Mouse (Mus musculus): ENCODE results near the gene Ttc9c.

Gene Ttc9c

DNA sequence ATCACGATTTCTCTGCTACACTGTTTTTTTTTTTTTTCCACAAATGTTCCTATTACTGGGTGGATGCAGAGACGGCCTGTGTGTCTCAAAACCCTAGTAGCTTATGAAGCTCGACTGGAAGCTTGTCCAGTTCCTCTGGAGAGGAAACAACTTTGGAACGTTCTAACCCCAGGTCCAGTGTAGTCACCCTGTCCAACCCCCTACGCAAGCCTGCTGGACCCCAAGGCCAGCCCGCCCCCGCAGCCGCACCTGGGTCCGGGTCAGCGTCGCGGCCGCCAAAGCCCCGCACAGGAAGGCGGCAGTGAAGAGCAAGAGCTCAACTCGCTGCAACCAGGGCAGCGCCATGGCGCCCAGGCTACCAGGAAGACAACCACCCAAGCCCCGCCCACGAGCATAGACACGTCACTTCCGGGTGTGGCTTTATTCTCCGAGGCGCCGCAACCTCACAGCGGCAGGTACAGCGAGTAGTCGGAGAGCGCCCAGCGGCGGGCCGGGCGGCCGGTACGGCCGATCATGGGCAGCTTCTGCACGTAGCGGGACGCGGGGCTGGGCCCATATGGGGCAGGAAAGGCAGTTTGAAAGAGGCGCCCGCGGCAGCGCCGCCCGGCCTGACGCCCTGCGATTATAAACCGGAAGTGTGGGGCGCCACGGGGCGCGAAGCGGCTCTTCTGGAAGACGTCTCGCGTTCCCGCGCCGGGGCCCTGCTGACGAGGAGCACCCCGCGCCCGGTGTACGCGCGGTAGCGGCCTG lies 44.9 kb downstream of the Ttc9c start, which contains the start of gene Tmem179b:
Gene Tmem179b, minus strand, starts transcription at position 382 of the 750 bp plus-strand sequence.
- peak; percentile 96 for DNase-seq (ENCODE audit: low spot score)

DNA sequence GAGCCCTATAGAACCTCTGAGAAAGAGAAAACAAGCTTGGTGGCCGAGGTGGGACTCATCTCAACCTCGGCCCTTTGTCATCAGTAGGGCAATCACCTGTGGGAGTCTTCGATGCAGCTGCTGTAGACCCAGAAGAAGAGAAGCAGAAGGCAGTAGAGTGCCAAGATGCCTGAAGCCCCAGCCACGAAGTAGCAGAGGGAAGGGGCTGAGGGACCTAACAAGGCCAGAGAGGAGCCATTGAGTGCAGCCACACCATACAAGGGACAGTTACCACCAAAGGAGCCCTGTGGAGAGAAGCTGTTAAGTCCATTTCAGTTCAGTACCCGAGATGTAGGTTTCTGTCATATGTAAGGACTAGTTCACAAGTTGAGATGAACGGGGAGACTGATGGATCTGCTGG lies 45.7 kb downstream of the Ttc9c start:
- no peak for DNase-seq (ENCODE audit: low spot score)

- DNase-seq (ENCODE audit: low spot score), result no peak
Measured at GRCm38 (mm10) chr19:8772996-8773395, 46.1 kb downstream of the Ttc9c start.

- peak; percentile 87 for DNase-seq (ENCODE audit: low spot score)
Measured at GRCm38 (mm10) chr19:8770567-8771270, 48.4 kb downstream of the Ttc9c start, which contains the start of gene Tmem223. Gene Tmem223 (plus strand): TSS chr19:8770996.

DNA sequence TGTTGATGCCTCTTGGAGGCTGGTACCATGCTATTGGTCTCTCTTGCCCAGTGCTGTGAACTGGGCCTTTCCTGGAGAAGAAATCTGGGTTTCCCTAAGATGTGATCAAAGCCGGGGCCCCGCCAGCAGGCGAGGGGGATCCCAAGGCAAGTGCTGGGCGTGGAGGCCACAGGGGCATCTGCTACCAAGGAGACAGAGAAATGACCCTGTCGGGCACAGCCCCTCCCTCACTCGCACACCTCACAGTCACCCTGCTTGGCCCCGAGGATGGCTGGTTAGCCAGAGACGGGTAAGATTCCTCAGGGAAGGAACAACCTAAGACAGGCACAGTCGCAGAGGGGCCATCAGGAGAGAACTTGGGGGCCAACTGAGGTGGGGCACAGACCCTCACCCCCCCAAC lies 53.6 kb downstream of the Ttc9c start:
- no peak for DNase-seq (ENCODE audit: low spot score)

GRCm38 (mm10) chr19:8763276-8763675 lies 55.9 kb downstream of the Ttc9c start:
- DNase-seq (ENCODE audit: low spot score), result no peak

DNA sequence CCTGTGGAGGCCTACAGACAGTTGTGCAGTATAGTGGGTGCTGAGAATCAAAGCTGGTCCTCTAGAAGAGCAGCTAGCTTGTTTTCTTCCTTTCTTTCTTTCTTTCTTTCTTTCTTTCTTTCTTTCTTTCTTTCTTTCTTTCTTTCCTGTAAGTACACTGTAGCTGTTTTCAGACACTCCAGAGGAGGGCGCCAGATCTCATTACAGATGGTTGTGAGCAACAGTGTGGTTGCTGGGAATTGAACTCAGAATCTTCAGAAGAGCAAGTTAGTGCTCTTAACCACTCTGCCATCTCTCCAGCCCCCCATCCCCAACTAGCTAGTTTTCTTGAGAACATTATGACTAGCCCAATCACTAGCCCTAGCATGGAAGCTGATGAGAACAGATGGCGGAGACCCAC lies 58.4 kb downstream of the Ttc9c start:
- DNase-seq (ENCODE audit: low spot score), result peak; percentile 33

All from T-cell, adult 2 months (primary cell).